Mouse (Mus musculus): Measurements from ENCODE around the gene Map10. TPM values are rescaled to one million over a fixed set of nuclear protein-coding genes. Genes with fewer than 3 reads are reported as not detected.

Map10 gene
- total and polyA plus RNA-seq, 3 experiments, result 1.3 to 6.7 (median 2.3) TPM

- no peak overlapping the region for H3K9ac ChIP-seq (ENCODE audit: insufficient read depth, low read depth)
- peaks cover 6% of the 10 kb centered on the region for H3K9me3 ChIP-seq (replicated peaks; ENCODE audit: low read length)
- in situ Hi-C loops (cut with MboI; ENCODE audit: low pct_ligation_motif_present, low pct_unique_long_range_greater_than_20kb, low sequenced_read_pairs), result no loop called here
- DNase-seq (ENCODE audit: extremely low read depth), result no peak
- TF ChIP-seq BHLHE40 (IDR thresholded peaks at IDR 0.05; ENCODE audit: low read depth, low read length) (no peak), RAD21 (IDR thresholded peaks at IDR 0.05; ENCODE audit: low read depth, low read length) (no peak), NELFE (IDR thresholded peaks at IDR 0.05; ENCODE audit: low read depth, low read length) (no peak), ELF1 (IDR thresholded peaks at IDR 0.05; ENCODE audit: low read depth, low read length) (no peak), MXI1 (IDR thresholded peaks at IDR 0.05; ENCODE audit: low read depth, low read length) (no peak), TCF12 (IDR thresholded peaks at IDR 0.05; ENCODE audit: low read depth, low read length) (no peak), ZNF384 (IDR thresholded peaks at IDR 0.05; ENCODE audit: low read depth, low read length) (no peak), ETS1 (conservative IDR thresholded peaks at IDR 0.05; ENCODE audit: low read depth, low read length) (no peak), MEF2A (IDR thresholded peaks at IDR 0.05; ENCODE audit: borderline replicate concordance, low read depth, low read length) (no peak)
- H3K4me2 ChIP-seq (ENCODE audit: insufficient read depth, low read depth, poor library complexity, severe bottlenecking), result no peak overlapping the region
- H3K27me3 ChIP-seq (replicated peaks), result peaks cover 3% of the 10 kb centered on the region
- no peaks in the 10 kb centered on the region for H3K79me2 ChIP-seq (replicated peaks; ENCODE audit: control insufficient read depth, extremely low read depth, insufficient read depth, poor library complexity, severe bottlenecking)
- no peak overlapping the region for H3K4me3 ChIP-seq (replicated peaks in 1 of 3; ENCODE audit: low read depth in 2 of 3, low read length in 2 of 3, poor library complexity in 1 of 3)
- no peak overlapping the region for H3K27ac ChIP-seq (ENCODE audit: insufficient read depth, low read depth)
- dilution Hi-C loops (cut with MboI; ENCODE audit: extremely low pct_ligation_motif_present, extremely low pct_unique_long_range_greater_than_20kb, low sequenced_read_pairs), result no loop called here
- 0 out of 4 replicates have a peak, but pooled peaks cover 0 to 5% of the 10 kb centered on the region in 2 experiments for H3K4me1 ChIP-seq (ENCODE audit: control insufficient read depth in 1 of 2, insufficient read depth in 2 of 2)
- no peaks in the 10 kb centered on the region for H3K36me3 ChIP-seq (replicated peaks in 1 of 2; ENCODE audit: control insufficient read depth in 1 of 2, insufficient read depth in 1 of 2, low read length in 1 of 2)
Observed at GRCm38 (mm10) chr8:125711514-125711913, 41.9 kb downstream of the Map10 start.

- in situ Hi-C loops (cut with MboI; ENCODE audit: low pct_ligation_motif_present, low pct_unique_long_range_greater_than_20kb, low sequenced_read_pairs), result no loop called here
- TF ChIP-seq MAFK (IDR thresholded peaks at IDR 0.05; ENCODE audit: insufficient replicate concordance, low read length), result no peak
- TF ChIP-seq CHD1 (IDR thresholded peaks at IDR 0.05; ENCODE audit: low read depth, low read length), result no peak
- TF ChIP-seq PAX5 (IDR thresholded peaks at IDR 0.05; ENCODE audit: low read length), result no peak
- no peak for TF ChIP-seq HCFC1 (IDR thresholded peaks at IDR 0.05; ENCODE audit: low read depth, low read length)
- no peak for TF ChIP-seq BHLHE40 (IDR thresholded peaks at IDR 0.05; ENCODE audit: low read depth, low read length)
- TF ChIP-seq ZC3H11A (IDR thresholded peaks at IDR 0.05; ENCODE audit: low read depth, low read length), result no peak
- TF ChIP-seq MAZ (IDR thresholded peaks at IDR 0.05; ENCODE audit: low read depth, low read length), result no peak
- no peak for TF ChIP-seq ELF1 (IDR thresholded peaks at IDR 0.05; ENCODE audit: low read depth, low read length)
- TF ChIP-seq TBP (conservative IDR thresholded peaks at IDR 0.05; ENCODE audit: low read depth, low read length), result no peak
- TF ChIP-seq ETS1 (conservative IDR thresholded peaks at IDR 0.05; ENCODE audit: low read depth, low read length), result no peak
- TF ChIP-seq POLR2A (IDR thresholded peaks at IDR 0.05; ENCODE audit: low read depth, low read length), result no peak
- no peak for TF ChIP-seq ZNF384 (IDR thresholded peaks at IDR 0.05; ENCODE audit: low read depth, low read length)
- no peak for TF ChIP-seq MXI1 (IDR thresholded peaks at IDR 0.05; ENCODE audit: low read depth, low read length)
- TF ChIP-seq TCF12 (IDR thresholded peaks at IDR 0.05; ENCODE audit: low read depth, low read length), result no peak
- no peak for TF ChIP-seq SIN3A (IDR thresholded peaks at IDR 0.05; ENCODE audit: low read length)
- H3K9me3 ChIP-seq (replicated peaks; ENCODE audit: low read length), result peaks cover 6% of the 10 kb centered on the region
Observed at GRCm38 (mm10) chr8:125716211-125716610, 46.6 kb downstream of the Map10 start.

More at GRCm38 (mm10) chr8:125716211-125716610, 46.6 kb downstream of the Map10 start:
- DNase-seq (ENCODE audit: extremely low read depth), result no peak
- no peak overlapping the region for H3K27ac ChIP-seq (ENCODE audit: insufficient read depth, low read depth)
- H3K4me2 ChIP-seq (ENCODE audit: insufficient read depth, low read depth, poor library complexity, severe bottlenecking), result no peak overlapping the region
- H3K4me1 ChIP-seq (ENCODE audit: control insufficient read depth in 1 of 2, insufficient read depth in 2 of 2), result peaks cover 9 to 19% of the 10 kb centered on the region in 2 experiments
- H3K27me3 ChIP-seq (replicated peaks), result peaks cover 3% of the 10 kb centered on the region
- no peaks in the 10 kb centered on the region for H3K79me2 ChIP-seq (replicated peaks; ENCODE audit: control insufficient read depth, extremely low read depth, insufficient read depth, poor library complexity, severe bottlenecking)
- dilution Hi-C loops (cut with MboI; ENCODE audit: extremely low pct_ligation_motif_present, extremely low pct_unique_long_range_greater_than_20kb, low sequenced_read_pairs), result no loop called here
- no peak overlapping the region for H3K4me3 ChIP-seq (replicated peaks in 1 of 3; ENCODE audit: low read depth in 2 of 3, low read length in 2 of 3, poor library complexity in 1 of 3)
- H3K36me3 ChIP-seq (replicated peaks in 1 of 2; ENCODE audit: control insufficient read depth in 1 of 2, insufficient read depth in 1 of 2, low read length in 1 of 2), result no peaks in the 10 kb centered on the region
- no peak overlapping the region for H3K9ac ChIP-seq (ENCODE audit: insufficient read depth, low read depth)

Data from CH12.LX (cell line).